Mouse (Mus musculus): ENCODE data around the gene Fam207a. TPM values are rescaled to one million over a fixed set of nuclear protein-coding genes. Genes with fewer than 3 reads are reported as not detected.
A peak's percentile ranks its signal among the peaks of the same experiment; 100 is the strongest.

The Fam207a gene
- polyA plus RNA-seq, 1 experiment from 2014 or later, result 37.7 TPM

GRCm38 (mm10) chr10:77526488-77526887 lies 10.9 kb upstream of the Fam207a start:
- no peak for ATAC-seq (ENCODE audit: insufficient number of reproducible peaks, low FRiP score, low TSS enrichment, low read depth)
- H3K9ac ChIP-seq, result no peak overlapping the region
- no peaks in the 10 kb centered on the region for H3K9me3 ChIP-seq
- 81% methylated on average over 2 of the region's 2 CpGs for WGBS
- H3K27ac ChIP-seq, result no peak overlapping the region
- H3K36me3 ChIP-seq, result no peaks in the 10 kb centered on the region
- H3K4me3 ChIP-seq, result no peak overlapping the region
- H3K4me1 ChIP-seq, result peaks cover 9% of the 10 kb centered on the region
- no peak overlapping the region for H3K4me2 ChIP-seq
- H3K27me3 ChIP-seq, result no peaks in the 10 kb centered on the region

- H3K36me3 ChIP-seq, result no peaks in the 10 kb centered on the region
- H3K4me1 ChIP-seq, result peaks cover 9% of the 10 kb centered on the region
- no peaks in the 10 kb centered on the region for H3K9me3 ChIP-seq
- no peak overlapping the region for H3K9ac ChIP-seq
- no peaks in the 10 kb centered on the region for H3K27me3 ChIP-seq
- WGBS, result 76% methylated on average over 7 of the region's 7 CpGs
- H3K27ac ChIP-seq, result no peak overlapping the region
- no peak overlapping the region for H3K4me2 ChIP-seq
- no peak overlapping the region for H3K4me3 ChIP-seq
- no peak for ATAC-seq (ENCODE audit: insufficient number of reproducible peaks, low FRiP score, low TSS enrichment, low read depth)
Measured at GRCm38 (mm10) chr10:77523321-77523720, 7.7 kb upstream of the Fam207a start.

- no peak overlapping the region for H3K27ac ChIP-seq
- H3K9ac ChIP-seq, result peak overlapping the region; percentile 23; the same call in 1 of the 2 replicates
Measured at GRCm38 (mm10) chr10:77522746-77523145, 7.2 kb upstream of the Fam207a start.

GRCm38 (mm10) chr10:77522021-77522731 lies 6.6 kb upstream of the Fam207a start:
- 14% methylated on average over 18 of the region's 18 CpGs for WGBS
- Histone ChIP-seq H3K9ac (peak overlapping the region; percentile 23; the same call in 1 of the 2 replicates), H3K9me3 (no peaks in the 10 kb centered on the region), H3K4me3 (peak overlapping the region; percentile 26), H3K4me2 (peak overlapping the region; percentile 44), H3K4me1 (peaks cover 12% of the 10 kb centered on the region), H3K27me3 (no peaks in the 10 kb centered on the region), H3K36me3 (no peaks in the 10 kb centered on the region), H3K27ac (no peak overlapping the region)
- ATAC-seq (ENCODE audit: insufficient number of reproducible peaks, low FRiP score, low TSS enrichment, low read depth), result peak; percentile 56; the same call in 1 of the 2 replicates

More at GRCm38 (mm10) chr10:77522746-77523145, 7.2 kb upstream of the Fam207a start:
- H3K4me2 ChIP-seq, result peak overlapping the region; percentile 44
- H3K36me3 ChIP-seq, result no peaks in the 10 kb centered on the region
- peaks cover 9% of the 10 kb centered on the region for H3K4me1 ChIP-seq
- H3K27me3 ChIP-seq, result no peaks in the 10 kb centered on the region
- peak overlapping the region; percentile 26 for H3K4me3 ChIP-seq
- WGBS, result 55% methylated on average over 12 of the region's 12 CpGs
- ATAC-seq (ENCODE audit: insufficient number of reproducible peaks, low FRiP score, low TSS enrichment, low read depth), result no peak
- H3K9me3 ChIP-seq, result no peaks in the 10 kb centered on the region

GRCm38 (mm10) chr10:77520497-77520896 lies 4.9 kb upstream of the Fam207a start:
- Histone ChIP-seq H3K36me3 (no peaks in the 10 kb centered on the region), H3K4me2 (no peak overlapping the region), H3K4me1 (peaks cover 24% of the 10 kb centered on the region), H3K27ac (no peak overlapping the region), H3K9me3 (no peaks in the 10 kb centered on the region), H3K27me3 (no peaks in the 10 kb centered on the region), H3K9ac (no peak overlapping the region), H3K4me3 (no peak overlapping the region)
- 73% methylated on average over 5 of the region's 5 CpGs for WGBS
- ATAC-seq (ENCODE audit: insufficient number of reproducible peaks, low FRiP score, low TSS enrichment, low read depth), result no peak

GRCm38 (mm10) chr10:77519191-77519590 lies 3.6 kb upstream of the Fam207a start:
- no peak overlapping the region for H3K4me2 ChIP-seq
- H3K4me3 ChIP-seq, result no peak overlapping the region
- H3K27me3 ChIP-seq, result no peaks in the 10 kb centered on the region
- H3K9me3 ChIP-seq, result no peaks in the 10 kb centered on the region
- peaks cover 33% of the 10 kb centered on the region for H3K4me1 ChIP-seq
- H3K27ac ChIP-seq, result no peak overlapping the region
- H3K36me3 ChIP-seq, result peaks cover 3% of the 10 kb centered on the region; the same call in 1 of the 2 replicates
- 75% methylated on average over 3 of the region's 3 CpGs for WGBS
- H3K9ac ChIP-seq, result no peak overlapping the region
- no peak for ATAC-seq (ENCODE audit: insufficient number of reproducible peaks, low FRiP score, low TSS enrichment, low read depth)

GRCm38 (mm10) chr10:77517801-77518200 lies 2.2 kb upstream of the Fam207a start:
- 96% methylated on average over 5 of the region's 5 CpGs for WGBS
- Histone ChIP-seq H3K27ac (no peak overlapping the region), H3K4me3 (no peak overlapping the region), H3K4me2 (no peak overlapping the region), H3K36me3 (peaks cover 12% of the 10 kb centered on the region), H3K4me1 (peaks cover 32% of the 10 kb centered on the region), H3K9ac (no peak overlapping the region), H3K9me3 (no peaks in the 10 kb centered on the region), H3K27me3 (no peaks in the 10 kb centered on the region)
- no peak for ATAC-seq (ENCODE audit: insufficient number of reproducible peaks, low FRiP score, low TSS enrichment, low read depth)

- peak overlapping the region; percentile 79 for H3K4me2 ChIP-seq
- 0 out of 2 replicates have a peak, but pooled peaks have one; percentile 32 for ATAC-seq (ENCODE audit: insufficient number of reproducible peaks, low FRiP score, low TSS enrichment, low read depth)
- H3K4me1 ChIP-seq, result peaks cover 26% of the 10 kb centered on the region
- no peaks in the 10 kb centered on the region for H3K9me3 ChIP-seq
- 21% methylated on average over 20 of the region's 20 CpGs for WGBS
- H3K4me3 ChIP-seq, result 0 out of 2 replicates have a peak overlapping the region, but pooled peaks have one; percentile 98
- no peak overlapping the region for H3K9ac ChIP-seq
- H3K27me3 ChIP-seq, result no peaks in the 10 kb centered on the region
- H3K36me3 ChIP-seq, result peaks cover 19% of the 10 kb centered on the region
- H3K27ac ChIP-seq, result no peak overlapping the region
Measured at GRCm38 (mm10) chr10:77517066-77517620, 1.6 kb upstream of the Fam207a start.

GRCm38 (mm10) chr10:77516379-77516951 lies 880 bp upstream of the Fam207a start:
- Histone ChIP-seq H3K4me2 (peak overlapping the region; percentile 79), H3K4me3 (peak overlapping the region; percentile 98), H3K9me3 (no peaks in the 10 kb centered on the region), H3K27me3 (no peaks in the 10 kb centered on the region), H3K9ac (peak overlapping the region; percentile 52), H3K27ac (peak overlapping the region; percentile 92), H3K4me1 (peaks cover 24% of the 10 kb centered on the region), H3K36me3 (peaks cover 26% of the 10 kb centered on the region)
- 34% methylated on average over 14 of the region's 14 CpGs for WGBS
- ATAC-seq (ENCODE audit: insufficient number of reproducible peaks, low FRiP score, low TSS enrichment, low read depth), result no peak

GRCm38 (mm10) chr10:77510225-77510982 lies 5.2 kb downstream of the Fam207a start:
- H3K27ac ChIP-seq, result 0 out of 2 replicates have a peak overlapping the region, but pooled peaks have one; percentile 22
- no peak for ATAC-seq (ENCODE audit: insufficient number of reproducible peaks, low FRiP score, low TSS enrichment, low read depth)
- peaks cover 26% of the 10 kb centered on the region for H3K4me1 ChIP-seq
- no peak overlapping the region for H3K4me3 ChIP-seq
- H3K4me2 ChIP-seq, result no peak overlapping the region
- no peaks in the 10 kb centered on the region for H3K9me3 ChIP-seq
- no peak overlapping the region for H3K9ac ChIP-seq
- H3K36me3 ChIP-seq, result peaks cover 77% of the 10 kb centered on the region
- 71% methylated on average over 15 of the region's 15 CpGs for WGBS
- H3K27me3 ChIP-seq, result no peaks in the 10 kb centered on the region

GRCm38 (mm10) chr10:77509403-77510187 lies 6.0 kb downstream of the Fam207a start:
- no peak overlapping the region for H3K4me2 ChIP-seq
- 47% methylated on average over 12 of the region's 12 CpGs for WGBS
- H3K9ac ChIP-seq, result no peak overlapping the region
- 0 out of 2 replicates have a peak, but pooled peaks have one; percentile 49 for ATAC-seq (ENCODE audit: insufficient number of reproducible peaks, low FRiP score, low TSS enrichment, low read depth)
- no peaks in the 10 kb centered on the region for H3K27me3 ChIP-seq
- H3K4me3 ChIP-seq, result no peak overlapping the region
- peaks cover 85% of the 10 kb centered on the region for H3K36me3 ChIP-seq
- 0 out of 2 replicates have a peak overlapping the region, but pooled peaks have one; percentile 22 for H3K27ac ChIP-seq
- peaks cover 20% of the 10 kb centered on the region for H3K4me1 ChIP-seq
- H3K9me3 ChIP-seq, result no peaks in the 10 kb centered on the region
